Mouse (Mus musculus) limb, embryonic 12.5 days (tissue): ENCODE measurements around the gene Kcmf1. TPM values are rescaled to one million over a fixed set of nuclear protein-coding genes. Genes with fewer than 3 reads are reported as not detected.

Source experiments
- ATAC-seq: fragments of 200-750 bp; cut with Nextera tagmentation; 2 replicates; pipeline ENCODE4 v1.8.0; 2017; ENCODE audit warnings: low read depth, moderate TSS enrichment; ENCODE audit not compliant: insufficient number of reproducible peaks, insufficient read depth, low FRiP score, low TSS enrichment
- H3K27ac ChIP-seq: fragments of 300-500 bp; sonication (generic); 2 replicates; pipeline ENCODE4 v1.5.1; 2016; ENCODE audit warnings: mild to moderate bottlenecking, moderate library complexity
- H3K27me3 ChIP-seq: fragments of 300-500 bp; sonication (generic); 2 replicates; pipeline ENCODE4 v1.6.1; 2016; ENCODE audit warnings: mild to moderate bottlenecking, moderate library complexity
- H3K36me3 ChIP-seq: fragments of 300-500 bp; sonication (generic); 2 replicates; pipeline ENCODE4 v1.6.1; 2016; ENCODE audit warnings: mild to moderate bottlenecking, moderate library complexity
- H3K4me1 ChIP-seq: fragments of 300-500 bp; sonication (generic); replicated peaks from 2 replicates; pipeline ENCODE4 v1.6.1; 2016
- H3K4me2 ChIP-seq: fragments of 300-500 bp; sonication (generic); 2 replicates; pipeline ENCODE4 v1.6.1; 2016; ENCODE audit warnings: mild to moderate bottlenecking, moderate library complexity
- H3K4me3 ChIP-seq: fragments of 300-500 bp; sonication (generic); replicated peaks from 2 replicates; pipeline ENCODE4 v1.5.1; 2016; ENCODE audit warnings: mild to moderate bottlenecking
- H3K9ac ChIP-seq: fragments of 300-500 bp; sonication (generic); replicated peaks from 2 replicates; pipeline ENCODE4 v1.6.1; 2016; ENCODE audit warnings: mild to moderate bottlenecking, moderate library complexity
- H3K9me3 ChIP-seq: fragments of 300-500 bp; sonication (generic); 2 replicates; pipeline ENCODE4 v1.6.1; 2016; ENCODE audit warnings: mild to moderate bottlenecking, moderate library complexity
- WGBS: fragments of 180-500 bp; shearing (Covaris S2); methylation state at CpG from one replicate; pipeline ENCODE4 v1.1.7; 2016; 5-methylcytosine and 5-hydroxymethylcytosine counted together
- polyA plus RNA-seq: library from polyadenylated mRNA; unstranded; fragments of >200 nt; fragmentation: Nextera tagmentation; extraction: Ambion mirVana; gene quantifications from 2 replicates; pipeline ENCODE4 v1.2.1, GENCODE M21; 2016

Kcmf1 gene
- polyA plus RNA-seq, 1 experiment from 2014 or later, result 55.1 TPM

- Histone ChIP-seq H3K4me1 (peaks cover 29% of the 10 kb centered on the region), H3K9ac (peak overlapping the region; percentile 100), H3K27me3 (no peaks in the 10 kb centered on the region), H3K36me3 (0 out of 2 replicates have a peak, but pooled peaks cover 9% of the 10 kb centered on the region), H3K4me2 (peak overlapping the region; percentile 70), H3K27ac (peak overlapping the region; percentile 99), H3K9me3 (no peaks in the 10 kb centered on the region), H3K4me3 (peak overlapping the region; percentile 98)
- under 1% methylated on average over 69 of the region's 71 CpGs for WGBS
- ATAC-seq, result peak; percentile 12; the same call in 1 of the 2 replicates
These were observed 1.3 kb downstream of the Kcmf1 start for GRCm38 (mm10) chr6:72898244-72899200.

GRCm38 (mm10) chr6:72895000-72895399 lies 4.8 kb downstream of the Kcmf1 start:
- no peaks in the 10 kb centered on the region for H3K9me3 ChIP-seq
- H3K4me1 ChIP-seq, result peaks cover 19% of the 10 kb centered on the region
- WGBS, result 88% methylated on average over 3 of the region's 3 CpGs
- H3K27ac ChIP-seq, result no peak overlapping the region
- H3K4me2 ChIP-seq, result no peak overlapping the region
- no peak for ATAC-seq
- H3K4me3 ChIP-seq, result no peak overlapping the region
- 0 out of 2 replicates have a peak, but pooled peaks cover 9% of the 10 kb centered on the region for H3K36me3 ChIP-seq
- no peak overlapping the region for H3K9ac ChIP-seq
- H3K27me3 ChIP-seq, result no peaks in the 10 kb centered on the region

- Histone ChIP-seq H3K4me2 (no peak overlapping the region), H3K4me3 (no peak overlapping the region), H3K36me3 (peaks cover 5% of the 10 kb centered on the region; the same call in 1 of the 2 replicates), H3K9me3 (no peaks in the 10 kb centered on the region), H3K27me3 (no peaks in the 10 kb centered on the region), H3K4me1 (peaks cover 5% of the 10 kb centered on the region; the same call in 1 of the 2 replicates), H3K27ac (no peak overlapping the region), H3K9ac (no peak overlapping the region)
- 88% methylated on average over 2 of the region's 2 CpGs for WGBS
- ATAC-seq, result no peak
These were observed 8.5 kb downstream of the Kcmf1 start for GRCm38 (mm10) chr6:72891238-72891637.

- Histone ChIP-seq H3K4me2 (no peak overlapping the region), H3K4me3 (no peak overlapping the region), H3K27me3 (no peaks in the 10 kb centered on the region), H3K9ac (no peak overlapping the region), H3K4me1 (peaks cover 8% of the 10 kb centered on the region; the same call in 1 of the 2 replicates), H3K27ac (no peak overlapping the region), H3K9me3 (no peaks in the 10 kb centered on the region), H3K36me3 (no peaks in the 10 kb centered on the region; the same call in 1 of the 2 replicates)
- no peak for ATAC-seq
- WGBS, result 83% methylated on average over 2 of the region's 2 CpGs
These were observed 11.1 kb downstream of the Kcmf1 start for GRCm38 (mm10) chr6:72888655-72889054.

- 82% methylated on average over 1 of the region's 1 CpGs for WGBS
- Histone ChIP-seq H3K9me3 (no peaks in the 10 kb centered on the region), H3K36me3 (no peaks in the 10 kb centered on the region; the same call in 1 of the 2 replicates), H3K27ac (no peak overlapping the region), H3K4me1 (peaks cover 9% of the 10 kb centered on the region; the same call in 1 of the 2 replicates), H3K27me3 (no peaks in the 10 kb centered on the region), H3K4me3 (no peak overlapping the region), H3K9ac (no peak overlapping the region), H3K4me2 (no peak overlapping the region)
- no peak for ATAC-seq
These were observed 14.5 kb downstream of the Kcmf1 start for GRCm38 (mm10) chr6:72885268-72885667.

- H3K27ac ChIP-seq, result no peak overlapping the region
- H3K4me3 ChIP-seq, result no peak overlapping the region
- H3K9ac ChIP-seq, result no peak overlapping the region
- WGBS, result 92% methylated on average over 3 of the region's 3 CpGs
- ATAC-seq, result no peak
- no peak overlapping the region for H3K4me2 ChIP-seq
- no peaks in the 10 kb centered on the region; the same call in 1 of the 2 replicates for H3K36me3 ChIP-seq
- H3K4me1 ChIP-seq, result peaks cover 6% of the 10 kb centered on the region; the same call in 1 of the 2 replicates
- H3K27me3 ChIP-seq, result no peaks in the 10 kb centered on the region
- H3K9me3 ChIP-seq, result no peaks in the 10 kb centered on the region
These were observed 15.0 kb downstream of the Kcmf1 start for GRCm38 (mm10) chr6:72884767-72885166.

GRCm38 (mm10) chr6:72882661-72883458 lies 16.9 kb downstream of the Kcmf1 start:
- no peak for ATAC-seq
- Histone ChIP-seq H3K27ac (no peak overlapping the region), H3K36me3 (no peaks in the 10 kb centered on the region; the same call in 1 of the 2 replicates), H3K9ac (no peak overlapping the region), H3K4me1 (peaks cover 5% of the 10 kb centered on the region; the same call in 1 of the 2 replicates), H3K4me3 (no peak overlapping the region), H3K4me2 (no peak overlapping the region), H3K9me3 (no peaks in the 10 kb centered on the region), H3K27me3 (no peaks in the 10 kb centered on the region)
- 85% methylated on average over 8 of the region's 8 CpGs for WGBS

GRCm38 (mm10) chr6:72882222-72882621 lies 17.6 kb downstream of the Kcmf1 start:
- 97% methylated on average over 3 of the region's 3 CpGs for WGBS
- Histone ChIP-seq H3K9me3 (no peaks in the 10 kb centered on the region), H3K4me1 (peaks cover 5% of the 10 kb centered on the region; the same call in 1 of the 2 replicates), H3K4me2 (no peak overlapping the region), H3K9ac (no peak overlapping the region), H3K27ac (no peak overlapping the region), H3K27me3 (no peaks in the 10 kb centered on the region), H3K36me3 (no peaks in the 10 kb centered on the region), H3K4me3 (no peak overlapping the region)
- no peak for ATAC-seq

- H3K4me1 ChIP-seq, result peaks cover 5% of the 10 kb centered on the region; the same call in 1 of the 2 replicates
- no peak overlapping the region for H3K27ac ChIP-seq
- no peak overlapping the region for H3K4me2 ChIP-seq
- no peaks in the 10 kb centered on the region for H3K9me3 ChIP-seq
- no peaks in the 10 kb centered on the region for H3K27me3 ChIP-seq
- WGBS, result 66% methylated on average over 1 of the region's 1 CpGs
- H3K36me3 ChIP-seq, result no peaks in the 10 kb centered on the region
- H3K4me3 ChIP-seq, result no peak overlapping the region
- H3K9ac ChIP-seq, result no peak overlapping the region
- no peak for ATAC-seq
These were observed 18.2 kb downstream of the Kcmf1 start for GRCm38 (mm10) chr6:72881619-72881979.

GRCm38 (mm10) chr6:72880913-72881618 lies 18.7 kb downstream of the Kcmf1 start:
- no peak overlapping the region for H3K4me2 ChIP-seq
- H3K4me1 ChIP-seq, result peaks cover 5% of the 10 kb centered on the region; the same call in 1 of the 2 replicates
- no peak for ATAC-seq
- H3K9me3 ChIP-seq, result no peaks in the 10 kb centered on the region
- no peaks in the 10 kb centered on the region for H3K27me3 ChIP-seq
- no peak overlapping the region for H3K9ac ChIP-seq
- H3K27ac ChIP-seq, result no peak overlapping the region
- 87% methylated on average over 9 of the region's 9 CpGs for WGBS
- no peak overlapping the region for H3K4me3 ChIP-seq
- H3K36me3 ChIP-seq, result no peaks in the 10 kb centered on the region
